Mouse (Mus musculus) brain, embryonic 14.5 days (tissue): ENCODE measurements around the gene Dars.
A peak's percentile ranks its signal among the peaks of the same experiment; 100 is the strongest.

Source experiments
- CTCF ChIP-seq: fragments of 200-500 bp; IDR thresholded peaks from 2 replicates; pipeline ENCODE4 v1.5.1; 2012; ENCODE audit warnings: inconsistent platforms, mild to moderate bottlenecking, moderate library complexity, borderline replicate concordance; ENCODE audit not compliant: insufficient read depth, insufficient read length; ENCODE audit errors: extremely low read depth
- POLR2A ChIP-seq: fragments of 200-500 bp; IDR thresholded peaks from 2 replicates; pipeline ENCODE4 v1.6.1; 2012; ENCODE audit warnings: mild to moderate bottlenecking, inconsistent platforms, borderline replicate concordance; ENCODE audit not compliant: poor library complexity, insufficient read depth, insufficient read length, severe bottlenecking; ENCODE audit errors: extremely low read depth

- peak; percentile 22; the same call in 1 of the 2 replicates for TF ChIP-seq CTCF
- TF ChIP-seq POLR2A, result no peak
These were observed 44.9 kb downstream of the Dars start for GRCm38 (mm10) chr1:128372143-128372860.
